In the genomic region with DNA sequence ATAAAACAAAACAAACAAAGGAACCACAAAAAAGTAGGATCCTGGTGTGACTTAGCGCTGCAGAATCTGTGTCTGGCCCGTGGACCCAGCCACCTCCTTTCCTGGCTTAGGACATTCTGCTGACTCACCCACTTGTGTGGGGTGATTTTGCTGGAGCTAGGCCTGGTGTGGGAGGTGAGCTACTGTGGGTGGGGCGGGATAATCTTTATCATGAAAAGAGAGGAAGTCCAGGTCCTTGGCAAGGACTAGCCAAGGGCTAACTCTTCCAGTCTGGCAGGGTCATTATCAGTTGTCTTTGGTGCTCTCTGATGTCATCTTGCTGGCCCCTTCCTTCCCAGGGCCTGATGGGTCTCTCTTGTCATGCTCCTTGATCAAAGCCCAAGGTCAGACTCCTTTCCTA, we compare ENCODE assay signal across 21 mouse cellular contexts. TPM values are rescaled to one million over a fixed set of nuclear protein-coding genes. Genes with fewer than 3 reads are reported as not detected.
DNase-seq lines count a peak whose midpoint lies in the region; ATAC-seq and TF ChIP-seq lines count a peak whose summit lies in the region.
"Had no signal": no experiment of that assay in that cellular context is flagged by ENCODE, and none has a peak within 500 bp of the region (broad histone marks: within the 10 kb centered on the region; RNA-seq: fewer than 3 reads in every experiment).

No protein-coding gene starts in this region.

- no peak overlapping the region for H3K9ac ChIP-seq in liver, adult 2 months (ENCODE audit: low read depth, low read length)
- no peak overlapping the region for H3K9ac ChIP-seq in liver, embryonic 12.5 days
- H3K9ac ChIP-seq: embryonic facial prominence, embryonic 13.5 days; hindbrain, embryonic 12.5 days; limb, embryonic 13.5 days; liver, embryonic 15.5 days; neural tube, embryonic 15.5 days; stomach, embryonic 15.5 days had no signal

- no peaks in the 10 kb centered on the region for H3K27me3 ChIP-seq in liver, adult 2 months (ENCODE audit: control insufficient read depth, insufficient read depth, low read length)
- no peaks in the 10 kb centered on the region for H3K27me3 ChIP-seq in liver, embryonic 12.5 days (replicated peaks)
- H3K27me3 ChIP-seq: hindbrain, embryonic 12.5 days; limb, embryonic 13.5 days; liver, embryonic 15.5 days; stomach, embryonic 15.5 days had no signal

- TF ChIP-seq POLR2A in liver, adult 2 months (IDR thresholded peaks at IDR 0.05; ENCODE audit: extremely low read depth, insufficient read depth, low read length), result no peak

- no peak overlapping the region for H3K4me2 ChIP-seq in liver, embryonic 12.5 days
- H3K4me2 ChIP-seq: embryonic facial prominence, embryonic 13.5 days; hindbrain, embryonic 12.5 days; limb, embryonic 13.5 days; liver, embryonic 15.5 days; neural tube, embryonic 15.5 days; stomach, embryonic 15.5 days had no signal

- ATAC-seq in liver, embryonic 12.5 days, result no peak
- peak; percentile 84 for ATAC-seq in megakaryocyte-erythroid progenitor cell, adult 5-6 weeks (replicated peaks; ENCODE audit: low FRiP score, low TSS enrichment, poor library complexity, severe bottlenecking)
- ATAC-seq: forebrain, embryonic 14.5 days; inflammation-experienced regulatory T-cells, adult 6 months had no signal

- no peak overlapping the region for H3K4me3 ChIP-seq in liver, adult 2 months (ENCODE audit: insufficient read depth, low read depth, low read length)
- no peak overlapping the region for H3K4me3 ChIP-seq in liver, embryonic 12.5 days
- H3K4me3 ChIP-seq: embryonic facial prominence, embryonic 13.5 days; hindbrain, embryonic 12.5 days; limb, embryonic 13.5 days; liver, embryonic 15.5 days; neural tube, embryonic 15.5 days; stomach, embryonic 15.5 days had no signal

- H3K27ac ChIP-seq in liver, adult 2 months (replicated peaks; ENCODE audit: insufficient read depth, low read depth, low read length), result no peak overlapping the region
- no peak overlapping the region for H3K27ac ChIP-seq in liver, embryonic 12.5 days
- H3K27ac ChIP-seq: embryonic facial prominence, embryonic 13.5 days; hindbrain, embryonic 12.5 days; limb, embryonic 13.5 days; liver, embryonic 15.5 days; neural tube, embryonic 15.5 days; stomach, embryonic 15.5 days had no signal

- H3K36me3 ChIP-seq in liver, adult 2 months (ENCODE audit: control insufficient read depth, insufficient read depth, low read length), result no peaks in the 10 kb centered on the region
- no peaks in the 10 kb centered on the region for H3K36me3 ChIP-seq in liver, embryonic 12.5 days
- H3K36me3 ChIP-seq: embryonic facial prominence, embryonic 13.5 days; hindbrain, embryonic 12.5 days; limb, embryonic 13.5 days; liver, embryonic 15.5 days; neural tube, embryonic 15.5 days; stomach, embryonic 15.5 days had no signal

- 13% methylated on average over 3 of the region's 3 CpGs for WGBS in liver, adult 2 months
- WGBS in liver, embryonic 12.5 days (ENCODE audit: insufficient replicate concordance), result 32% methylated on average over 3 of the region's 3 CpGs

- DNase-seq in adrenal gland, postnatal 10 days, result peak; percentile 12
- no peak for DNase-seq in adrenal gland, postnatal 4 days (ENCODE audit: low spot score in 2 of 2)
- DNase-seq in liver, adult 2 months (ENCODE audit: extremely low read depth, low read depth, low spot score), result peak; percentile 62
- DNase-seq in R1 (ENCODE audit: low read depth, low spot score), result peak; percentile 27
- DNase-seq in gastrocnemius, postnatal 25 days, result no peak
- DNase-seq in ovary, adult 18-20 months (ENCODE audit: low spot score), result no peak
- DNase-seq: cerebellum, adult 9-10 months; lung, postnatal 10 days; midbrain, embryonic 14.5 days; right cerebral cortex, postnatal 25 days had no signal

- no peak for TF ChIP-seq CTCF in liver, adult 2 months (IDR thresholded peaks at IDR 0.05; ENCODE audit: low read depth, low read length)

- peaks cover 3% of the 10 kb centered on the region; the same call in 1 of the 2 replicates for H3K4me1 ChIP-seq in liver, adult 2 months (ENCODE audit: control insufficient read depth, insufficient read depth, low read length)
- H3K4me1 ChIP-seq in liver, embryonic 12.5 days, result no peaks in the 10 kb centered on the region
- H3K4me1 ChIP-seq: embryonic facial prominence, embryonic 13.5 days; hindbrain, embryonic 12.5 days; limb, embryonic 13.5 days; liver, embryonic 15.5 days; neural tube, embryonic 15.5 days; stomach, embryonic 15.5 days had no signal

- H3K9me3 ChIP-seq in liver, embryonic 12.5 days (replicated peaks), result no peaks in the 10 kb centered on the region
- H3K9me3 ChIP-seq: embryonic facial prominence, embryonic 13.5 days; hindbrain, embryonic 12.5 days; limb, embryonic 13.5 days; liver, embryonic 15.5 days; neural tube, embryonic 15.5 days; stomach, embryonic 15.5 days had no signal

- no peaks in the 10 kb centered on the region; the same call in 1 of the 2 replicates for H3K79me2 ChIP-seq in liver, adult 2 months (ENCODE audit: control insufficient read depth, insufficient read depth, low read length)

RNA-seq across cellular contexts. Expression of a gene that starts 27.9 kb away (rescaled TPM):
- total RNA-seq in adrenal gland, postnatal 10 days (2021), result 1 to 10 TPM; 2.2 to 3.8 TPM
- 1 to 10 TPM; 1.3 to 1.6 TPM for total RNA-seq in adrenal gland, postnatal 4 days (2021)
- total RNA-seq in liver, adult 2 months (2014; rRNA removed), result 12.8 and 21.8 TPM in 2 replicates
- polyA plus RNA-seq in liver, adult 2 months (2012; rRNA removed), result 45.9 and 49.8 TPM in 2 replicates
- 0.49 and 1.1 TPM in 2 replicates for polyA plus RNA-seq in liver, embryonic 12.5 days (2016; fragmentation: Nextera tagmentation; extraction: Ambion mirVana)
- total RNA-seq in megakaryocyte-erythroid progenitor cell, adult 5-6 weeks (2014; fragmentation: Nextera tagmentation), result 1.3 and 2.7 TPM in 2 replicates
- 2.7 and 3.2 TPM in 2 replicates for total RNA-seq in megakaryocyte-erythroid progenitor cell, adult 5-6 weeks (2017)
- not detected for total RNA-seq in gastrocnemius, postnatal 25 days (2021)
- total RNA-seq: layer of hippocampus, postnatal 14 days had no signal
- polyA plus RNA-seq: forebrain, embryonic 14.5 days; inflammation-experienced regulatory T-cells, adult 6 months; midbrain, embryonic 14.5 days had no signal

Comparison
In these comparisons a context has a peak if more than half of its experiments do, and no peak if none do; other contexts are left out.
1. DNase-seq: peak in adrenal gland, postnatal 10 days (single experiment), liver, adult 2 months (single experiment) and R1 (single experiment); none in adrenal gland, postnatal 4 days (0 of 2), gastrocnemius, postnatal 25 days (single experiment) and ovary, adult 18-20 months (single experiment).